Mouse (Mus musculus): ENCODE measurements around the gene Kmt5a. TPM values are rescaled to one million over a fixed set of nuclear protein-coding genes. Genes with fewer than 3 reads are reported as not detected.

Gene Kmt5a
- polyA plus RNA-seq, 1 experiment, result 53.7 TPM

Other genes with a start within 250 kb of the Kmt5a start
- gene Pitpnm2, start 190.2 kb upstream of the Kmt5a start, polyA plus RNA-seq (2012; rRNA removed), result 23.0 and 33.6 TPM in 2 replicates
- 7.2 and 7.7 TPM in 2 replicates for gene Mphosph9, start 112.0 kb upstream of the Kmt5a start, polyA plus RNA-seq (2012; rRNA removed)
- 9.1 and 9.6 TPM in 2 replicates for gene 2810006K23Rik, start 111.8 kb upstream of the Kmt5a start, polyA plus RNA-seq (2012; rRNA removed)
- gene Cdk2ap1, start 76.8 kb upstream of the Kmt5a start, polyA plus RNA-seq (2012; rRNA removed), result 106 and 119 TPM in 2 replicates
- 30.6 and 35.2 TPM in 2 replicates for gene Sbno1, start 13.9 kb upstream of the Kmt5a start, polyA plus RNA-seq (2012; rRNA removed)
- gene Rilpl2, start 38.4 kb downstream of the Kmt5a start, polyA plus RNA-seq (2012; rRNA removed), result 18.7 and 20.3 TPM in 2 replicates
- gene Snrnp35, start 43.2 kb downstream of the Kmt5a start, polyA plus RNA-seq (2012; rRNA removed), result 7.2 and 8.8 TPM in 2 replicates
- 17.7 and 24.6 TPM in 2 replicates for gene Rilpl1, start 91.5 kb downstream of the Kmt5a start, polyA plus RNA-seq (2012; rRNA removed)
- 226 and 254 TPM in 2 replicates for gene Tmed2, start 100.8 kb downstream of the Kmt5a start, polyA plus RNA-seq (2012; rRNA removed)
- gene Ddx55, start 112.9 kb downstream of the Kmt5a start, polyA plus RNA-seq (2012; rRNA removed), result 14.3 and 14.7 TPM in 2 replicates
- gene Eif2b1, start 139.2 kb downstream of the Kmt5a start, polyA plus RNA-seq (2012; rRNA removed), result 42.0 and 46.2 TPM in 2 replicates
- gene Gtf2h3, start 139.2 kb downstream of the Kmt5a start, polyA plus RNA-seq (2012; rRNA removed), result 46.2 and 58.4 TPM in 2 replicates
- gene Atp6v0a2, start 188.6 kb downstream of the Kmt5a start, polyA plus RNA-seq (2012; rRNA removed), result 35.7 and 36.5 TPM in 2 replicates

Measured in urinary bladder, adult 2 months (tissue).